Mouse (Mus musculus): Measurements from ENCODE around the gene Rbmxl2.

- no peak for TF ChIP-seq CTCF (IDR thresholded peaks at IDR 0.05; ENCODE audit: low read depth)
- TF ChIP-seq EP300 (IDR thresholded peaks at IDR 0.05; ENCODE audit: low read depth) = no peak
These were observed 27.6 kb downstream of the Rbmxl2 start for GRCm38 (mm10) chr7:107236854-107237253.
